Mouse (Mus musculus): Measurements from ENCODE around the gene Adamts13. TPM values are rescaled to one million over a fixed set of nuclear protein-coding genes. Genes with fewer than 3 reads are reported as not detected.

Adamts13 gene
- 0.09 and 0.11 TPM in 2 replicates for polyA plus RNA-seq (2012; rRNA removed)

GRCm38 (mm10) chr2:26973116-26973515 is at the start of gene Adamts13:
Gene Adamts13, plus strand, starts transcription at chr2:26973416.

GRCm38 (mm10) chr2:26933304-26934055 is 39.7 kb upstream of the Adamts13 start, which contains the start of the genes Surf4 and Stkld1:
Gene Surf4, minus strand, starts transcription at chr2:26933928.
Gene Stkld1, plus strand, starts transcription at chr2:26934047.

GRCm38 (mm10) chr2:26963923-26964723 is 9.1 kb upstream of the Adamts13 start, which contains the start of gene Rexo4:
Gene Rexo4, minus strand, starts transcription at chr2:26964386.

GRCm38 (mm10) chr2:27009714-27010244 is 36.6 kb downstream of the Adamts13 start, which contains the start of gene Cacfd1:
Gene Cacfd1, plus strand, starts transcription at chr2:27009926.

GRCm38 (mm10) chr2:27027618-27028436 is 54.6 kb downstream of the Adamts13 start, which contains the start of gene Slc2a6:
Gene Slc2a6, minus strand, starts transcription at chr2:27027998.

Other genes starting within 250 kb of the Adamts13 start
- gene Abo, start 108.4 kb upstream of the Adamts13 start, polyA plus RNA-seq (2012; rRNA removed), result not detected in 2 replicates
- gene Surf6, start 70.5 kb upstream of the Adamts13 start, polyA plus RNA-seq (2012; rRNA removed), result 28.5 and 35.8 TPM in 2 replicates
- 64.0 and 77.5 TPM in 2 replicates for gene Med22, start 62.7 kb upstream of the Adamts13 start, polyA plus RNA-seq (2012; rRNA removed)
- 2,350 and 2,645 TPM in 2 replicates for gene Rpl7a, start 62.7 kb upstream of the Adamts13 start, polyA plus RNA-seq (2012; rRNA removed)
- gene Surf2, start 57.0 kb upstream of the Adamts13 start, polyA plus RNA-seq (2012; rRNA removed), result 46.3 and 50.5 TPM in 2 replicates
- gene Surf1, start 56.9 kb upstream of the Adamts13 start, polyA plus RNA-seq (2012; rRNA removed), result 48.7 and 54.6 TPM in 2 replicates
- 65.9 and 113 TPM in 2 replicates for gene Surf4, start 39.5 kb upstream of the Adamts13 start, polyA plus RNA-seq (2012; rRNA removed)
- 0.02 and 0.06 TPM in 2 replicates for gene Stkld1, start 39.4 kb upstream of the Adamts13 start, polyA plus RNA-seq (2012; rRNA removed)
- gene Rexo4, start 9.0 kb upstream of the Adamts13 start, polyA plus RNA-seq (2012; rRNA removed), result 65.9 and 68.0 TPM in 2 replicates
- gene Cacfd1, start 36.5 kb downstream of the Adamts13 start, polyA plus RNA-seq (2012; rRNA removed), result 90.2 and 91.9 TPM in 2 replicates
- 2.2 and 2.4 TPM in 2 replicates for gene Slc2a6, start 54.6 kb downstream of the Adamts13 start, polyA plus RNA-seq (2012; rRNA removed)
- 0.05 and 7.6 TPM in 2 replicates for gene Mymk, start 98.8 kb downstream of the Adamts13 start, polyA plus RNA-seq (2012; rRNA removed)
- gene Adamtsl2, start 106.0 kb downstream of the Adamts13 start, polyA plus RNA-seq (2012; rRNA removed), result 7.3 and 8.3 TPM in 2 replicates
- 0.18 and 0.63 TPM in 2 replicates for gene Fam163b, start 169.1 kb downstream of the Adamts13 start, polyA plus RNA-seq (2012; rRNA removed)
- 0.61 and 3.2 TPM in 2 replicates for gene Dbh, start 191.8 kb downstream of the Adamts13 start, polyA plus RNA-seq (2012; rRNA removed)

Data from central nervous system, embryonic 11.5 days (tissue).